Mouse (Mus musculus) frontal cortex, adult 2 months (tissue): ENCODE data around the gene Camp. TPM values are rescaled to one million over a fixed set of nuclear protein-coding genes. Genes with fewer than 3 reads are reported as not detected.
"Not testable (repeated sequence)": the region's sequence is repeated elsewhere in the genome, so short reads cannot be mapped to it uniquely, and the experiment has no call there.

Experiments
- DNase-seq, 2 experiments: peaks; one replicate each; pipeline ENCODE4 v3.0.0; 2022; ENCODE audit warnings: low spot score in 1 of 2; ENCODE audit errors: extremely low spot score in 1 of 2
- polyA plus RNA-seq: library from polyadenylated mRNA; depleted of rRNA; stranded (reverse); fragments of >200 nt; gene quantifications from 2 replicates; pipeline ENCODE4 v1.2.3, GENCODE M21; 2012; rRNA removed

Gene Camp
- polyA plus RNA-seq, 1 experiment, result 0.22 TPM

DNA sequence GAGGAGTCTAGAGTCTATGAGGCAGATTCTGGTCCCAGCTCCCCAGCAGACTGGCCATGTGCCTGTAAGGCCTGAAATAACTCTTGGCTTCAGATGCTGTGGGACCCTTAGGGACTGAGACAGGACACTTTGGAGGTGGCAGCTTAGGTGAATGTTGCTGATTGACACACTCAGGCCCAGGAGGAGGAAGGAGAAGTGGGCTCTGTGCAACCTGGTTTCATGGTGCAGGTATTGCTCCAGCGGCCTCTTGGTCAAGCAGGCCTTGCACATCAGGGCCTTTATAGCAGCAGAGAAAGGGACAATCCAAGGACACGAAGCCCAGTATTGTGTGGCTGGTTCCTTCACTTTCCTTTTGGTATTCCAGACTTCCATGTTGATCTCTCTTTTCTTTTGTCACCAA lies 4.9 kb upstream of the Camp start:
- no peak for DNase-seq

DNA sequence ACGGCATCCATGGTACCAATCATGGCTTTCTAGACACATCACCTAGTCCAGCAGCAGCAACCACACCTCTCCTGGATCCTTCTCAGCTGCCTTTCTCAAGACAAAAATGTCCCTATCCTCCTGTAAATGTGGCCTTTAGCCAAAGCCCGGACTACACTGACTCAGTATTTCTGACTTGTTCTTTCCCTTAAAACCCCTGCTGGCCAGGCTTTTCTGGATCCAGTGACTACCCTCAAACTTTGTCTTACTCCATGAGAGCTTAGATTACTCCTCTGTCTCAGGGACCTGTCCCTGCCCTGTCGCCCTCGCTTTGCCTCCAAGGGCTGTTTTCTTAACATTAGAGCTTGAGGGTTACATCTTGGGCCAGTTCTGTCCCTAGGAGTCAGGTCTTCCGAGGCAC lies 682 bp upstream of the Camp start:
- DNase-seq, result no peak

DNA sequence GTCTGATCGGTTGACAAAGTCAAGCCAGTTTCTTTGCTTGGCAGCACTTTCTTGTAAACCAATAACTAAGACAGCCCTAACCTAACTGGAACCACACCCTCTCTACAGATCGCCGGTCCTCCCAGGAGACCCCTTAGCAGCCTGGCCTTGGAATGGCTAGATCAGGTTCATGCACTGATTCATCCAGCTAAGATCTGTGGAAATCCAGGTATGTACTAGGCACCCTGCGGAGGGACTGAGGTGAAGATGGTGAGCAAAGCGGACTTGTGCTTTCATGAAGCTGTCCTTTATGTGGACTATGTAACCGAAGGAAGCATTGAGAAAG lies 16.4 kb downstream of the Camp start:
- no peak for DNase-seq

- peak; percentile 51 to 87 for DNase-seq
Observed at GRCm38 (mm10) chr9:109832391-109833087, 16.9 kb downstream of the Camp start, which contains the start of gene Nme6. Nme6 (plus strand) TSS chr9:109832749.

GRCm38 (mm10) chr9:109826181-109826580 lies 23.2 kb downstream of the Camp start:
- DNase-seq, result no peak

DNA sequence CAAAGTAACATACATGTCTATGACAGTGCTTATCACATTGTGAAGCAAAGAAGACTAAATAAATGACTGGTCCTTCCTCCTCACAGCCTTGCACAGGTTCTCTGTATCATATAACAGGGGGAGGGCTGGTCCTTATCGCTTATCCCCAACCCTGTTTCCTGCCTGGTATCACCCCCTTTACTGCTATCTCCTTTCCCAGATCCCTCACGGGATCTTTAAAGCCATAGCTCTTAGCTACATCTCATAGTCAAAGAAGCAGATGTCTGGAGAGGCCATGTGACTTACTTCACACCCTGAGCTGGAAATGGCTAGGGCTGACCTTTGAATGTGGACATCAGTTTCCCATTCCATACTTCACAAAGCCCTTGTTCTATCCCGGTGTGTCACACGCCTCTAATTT lies 23.7 kb downstream of the Camp start:
- no peak for DNase-seq

DNA sequence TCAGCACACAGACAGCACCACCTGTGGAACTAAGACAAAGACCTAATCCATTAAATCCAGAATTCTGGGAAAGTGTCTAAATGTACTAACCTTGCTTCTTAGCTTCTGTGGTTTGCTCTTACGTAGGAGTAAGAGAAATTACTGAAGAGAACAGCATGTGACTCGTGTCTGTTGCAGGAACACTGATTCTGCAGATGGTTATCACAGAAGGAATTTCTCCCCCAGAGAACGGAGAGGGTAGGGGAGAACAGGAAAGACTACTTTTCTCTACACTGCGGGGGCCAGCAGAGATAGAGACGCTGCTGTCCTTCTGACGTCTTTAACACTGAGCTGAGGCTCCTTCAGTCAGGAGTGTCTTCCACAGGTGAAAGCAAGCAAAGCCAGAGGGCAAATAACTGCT lies 33.1 kb downstream of the Camp start:
- peak; percentile 1 to 27 for DNase-seq

DNA sequence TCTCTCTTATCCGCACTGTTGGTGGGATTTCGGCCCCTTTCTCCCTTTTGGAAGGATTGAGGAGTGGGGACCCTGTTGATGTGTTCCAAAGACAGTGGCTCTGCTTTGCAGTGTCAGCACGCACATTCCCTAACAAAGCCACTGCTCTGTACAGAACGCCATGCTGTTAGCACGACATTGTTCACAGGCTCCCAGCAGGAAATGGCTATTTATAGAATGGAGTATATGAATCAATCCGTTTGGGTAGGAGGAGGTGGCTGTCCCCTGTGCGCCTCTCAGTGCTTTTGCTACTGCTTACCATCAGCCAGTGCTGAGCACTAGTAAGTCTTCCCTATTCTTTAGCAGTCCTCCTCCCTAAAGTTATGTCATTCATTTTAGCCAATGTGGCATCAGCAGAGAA lies 36.0 kb downstream of the Camp start:
- DNase-seq, result peak in 1 of 2 experiments; percentile 32

DNA sequence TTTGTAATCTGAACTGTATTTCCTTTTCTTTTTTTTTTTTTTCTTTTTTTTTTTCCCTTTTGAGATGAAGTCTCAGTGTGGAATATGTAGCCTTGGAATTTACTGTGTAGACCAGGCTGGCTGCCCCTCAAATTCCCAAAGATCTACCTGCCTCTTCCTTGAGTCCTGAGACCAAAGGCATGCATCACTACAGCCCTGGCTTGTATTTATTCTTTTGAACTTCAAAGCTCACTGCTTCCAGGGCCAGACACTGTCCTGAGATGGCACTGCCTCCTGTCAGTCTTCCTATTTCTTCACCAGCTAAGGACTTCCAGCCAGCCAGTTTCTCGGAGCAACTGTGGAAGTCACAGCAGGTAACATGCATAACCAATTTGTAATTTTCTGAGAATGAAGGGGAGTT lies 37.4 kb downstream of the Camp start, which contains the start of gene Spink8:
Gene Spink8, plus strand, starts transcription at position 301 of the 400 bp plus-strand sequence.
- no peak for DNase-seq

GRCm38 (mm10) chr9:109807898-109808297 lies 41.5 kb downstream of the Camp start:
- DNase-seq, result no peak

- DNase-seq, result no peak
Observed at GRCm38 (mm10) chr9:109806695-109807293, 42.6 kb downstream of the Camp start.

GRCm38 (mm10) chr9:109806260-109806659 lies 43.2 kb downstream of the Camp start:
- DNase-seq, result no peak

DNA sequence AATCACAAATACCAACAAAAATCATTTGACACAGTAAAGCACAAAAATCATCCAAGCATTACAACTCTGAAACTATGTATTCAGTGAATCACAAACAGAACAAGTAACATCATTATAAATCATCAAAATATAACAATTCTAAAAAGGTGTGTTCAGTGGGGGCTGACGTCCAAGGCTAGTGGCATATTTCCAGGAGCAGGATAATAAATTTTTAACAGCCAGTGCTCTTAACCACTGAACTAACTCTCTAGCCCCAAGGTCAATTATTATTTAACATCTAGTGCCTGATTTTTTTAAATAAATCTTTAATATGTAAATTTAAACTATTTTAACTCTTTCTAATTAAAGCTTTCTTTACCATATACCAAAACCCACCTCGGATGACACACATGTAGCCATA lies 43.8 kb downstream of the Camp start:
- not testable (repeated sequence) for DNase-seq

DNA sequence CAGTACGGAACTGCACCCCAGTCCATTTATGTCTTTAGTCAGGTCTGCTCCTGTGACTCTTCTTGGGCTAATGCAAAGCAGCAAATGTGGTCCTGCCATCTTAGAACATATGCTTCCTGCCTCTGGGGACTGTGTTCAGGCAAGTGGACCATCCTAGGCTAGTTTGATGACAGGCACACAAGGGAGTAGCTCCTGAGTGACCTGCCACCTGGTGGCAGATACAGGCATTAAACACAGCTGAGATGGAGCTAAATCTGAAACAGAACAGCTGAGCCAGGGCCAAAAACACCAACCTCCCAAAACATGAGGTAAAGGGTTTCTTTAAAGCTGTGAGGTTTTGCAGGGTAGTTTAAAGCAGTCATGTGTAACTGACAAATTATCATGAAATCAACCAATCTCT lies 51.4 kb downstream of the Camp start:
- peak in 1 of 2 experiments; percentile 12 for DNase-seq

Other genes starting within 250 kb of the Camp start
- gene Fbxw24, start 223.6 kb downstream of the Camp start, polyA plus RNA-seq, result not detected in 2 replicates
- gene Fbxw25, start 185.0 kb downstream of the Camp start, polyA plus RNA-seq, result not detected in 2 replicates
- gene Fbxw18, start 146.9 kb downstream of the Camp start, polyA plus RNA-seq, result not detected in 2 replicates
- not detected in 2 replicates for gene Fbxw26, start 103.5 kb downstream of the Camp start, polyA plus RNA-seq
- gene Fbxw27, start 58.9 kb downstream of the Camp start, polyA plus RNA-seq, result 0.12 TPM in 1 of 2 replicates, not detected in the other
- 0.64 and 0.67 TPM in 2 replicates for gene Spink8, start 37.3 kb downstream of the Camp start, polyA plus RNA-seq
- 15.3 and 16.1 TPM in 2 replicates for gene Nme6, start 16.9 kb downstream of the Camp start, polyA plus RNA-seq
- 3.4 and 4.3 TPM in 2 replicates for gene Cdc25a, start 26.0 kb upstream of the Camp start, polyA plus RNA-seq
- gene Map4, start 81.8 kb upstream of the Camp start, polyA plus RNA-seq, result 313 and 321 TPM in 2 replicates